Mouse (Mus musculus) CD4-positive helper T cell, adult 2 months (primary cell): ENCODE data around the gene Zfp128.

Experiments
- DNase-seq: peaks from one replicate; pipeline ENCODE4 v3.0.0-alpha.2; 2012; ENCODE audit warnings: low read depth, missing footprints, low spot score

The Zfp128 gene

GRCm38 (mm10) chr7:12921705-12922465, 40.9 kb downstream of the Zfp128 start, which contains the start of gene Rps5:
Rps5 (plus strand) TSS chr7:12922290.
- DNase-seq: peak; percentile 99

- no peak for DNase-seq
Observed at GRCm38 (mm10) chr7:12922729-12923128, 41.8 kb downstream of the Zfp128 start.

- no peak for DNase-seq
Observed at GRCm38 (mm10) chr7:12926316-12926715, 45.3 kb downstream of the Zfp128 start.

- DNase-seq: no peak
Observed at GRCm38 (mm10) chr7:12927191-12927680, 46.3 kb downstream of the Zfp128 start, which contains the start of gene Rnf225. Rnf225 (plus strand) TSS chr7:12927416.

GRCm38 (mm10) chr7:12927693-12928589, 47.0 kb downstream of the Zfp128 start:
- no peak for DNase-seq

- no peak for DNase-seq
Observed at GRCm38 (mm10) chr7:12933615-12934140, 52.7 kb downstream of the Zfp128 start.

GRCm38 (mm10) chr7:12934808-12935207, 53.8 kb downstream of the Zfp128 start:
- no peak for DNase-seq

GRCm38 (mm10) chr7:12937254-12937803, 56.4 kb downstream of the Zfp128 start:
- peak; percentile 24 for DNase-seq

GRCm38 (mm10) chr7:12940599-12940998, 59.6 kb downstream of the Zfp128 start:
- DNase-seq: no peak
